Mouse (Mus musculus): ENCODE data around the gene Gm20458.

Gm20458 gene

DNA sequence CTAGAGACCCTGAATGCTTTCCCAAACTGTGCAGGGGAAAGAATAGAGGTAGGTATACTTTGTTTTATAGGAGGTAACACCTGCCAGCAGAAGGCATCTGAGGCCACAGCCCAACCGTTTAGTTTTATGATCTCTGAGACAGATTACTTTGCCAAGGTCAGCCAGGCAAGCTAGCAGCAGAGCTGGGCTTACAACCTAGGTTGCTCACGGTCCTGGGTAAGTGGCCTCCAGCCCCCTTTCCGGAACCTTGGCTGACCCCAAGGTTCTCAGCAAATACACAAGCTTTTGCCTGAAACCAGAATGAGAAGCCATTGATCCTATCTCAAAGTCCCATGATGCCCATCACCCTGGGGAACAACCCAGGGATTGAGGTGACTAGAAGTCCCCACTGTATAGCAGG is 26.1 kb upstream of the Gm20458 start:
- 84% methylated on average over 3 of the region's 3 CpGs for WGBS

DNA sequence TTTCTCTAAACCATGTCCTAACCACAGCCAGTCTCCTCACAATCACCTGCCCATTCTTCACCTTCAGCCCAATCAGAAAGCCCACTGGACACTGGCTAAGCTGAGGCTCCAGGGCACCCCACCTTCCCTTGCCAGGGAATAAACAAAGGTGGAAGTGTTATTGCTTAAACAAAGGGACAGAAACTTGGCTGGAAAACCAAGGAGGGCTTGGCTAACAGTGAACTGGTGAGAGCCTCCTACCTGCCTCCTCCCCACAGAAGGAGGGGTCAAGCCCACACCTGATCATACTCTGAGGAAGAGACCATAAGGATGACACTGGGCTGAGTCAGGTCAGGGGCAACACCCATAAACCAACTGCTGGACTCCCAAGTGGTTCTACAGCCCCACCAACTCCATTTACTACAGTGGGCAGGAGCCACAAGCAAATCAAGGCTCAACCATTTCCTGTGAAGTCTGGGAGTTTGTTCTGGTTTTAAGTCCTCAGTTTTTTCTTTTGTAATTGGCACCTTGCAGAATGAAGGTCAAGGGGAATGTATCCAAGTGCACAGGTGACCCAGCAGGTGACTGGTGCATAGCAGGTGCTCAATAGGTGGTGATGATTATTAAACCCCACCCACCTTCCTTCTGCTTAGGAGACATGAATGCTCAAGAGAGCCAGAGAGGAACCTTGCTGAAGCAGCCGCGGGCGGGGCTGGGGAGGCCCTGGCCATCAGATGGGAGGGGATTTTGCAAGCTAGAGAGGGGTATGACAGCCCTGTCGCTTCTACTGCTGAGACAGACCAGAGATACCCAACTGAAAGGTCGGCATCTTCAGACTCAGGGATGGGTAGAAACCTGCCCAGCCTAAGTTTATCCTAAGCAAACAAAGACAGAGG is 25.3 kb upstream of the Gm20458 start:
- WGBS = 61% methylated on average over 5 of the region's 5 CpGs

DNA sequence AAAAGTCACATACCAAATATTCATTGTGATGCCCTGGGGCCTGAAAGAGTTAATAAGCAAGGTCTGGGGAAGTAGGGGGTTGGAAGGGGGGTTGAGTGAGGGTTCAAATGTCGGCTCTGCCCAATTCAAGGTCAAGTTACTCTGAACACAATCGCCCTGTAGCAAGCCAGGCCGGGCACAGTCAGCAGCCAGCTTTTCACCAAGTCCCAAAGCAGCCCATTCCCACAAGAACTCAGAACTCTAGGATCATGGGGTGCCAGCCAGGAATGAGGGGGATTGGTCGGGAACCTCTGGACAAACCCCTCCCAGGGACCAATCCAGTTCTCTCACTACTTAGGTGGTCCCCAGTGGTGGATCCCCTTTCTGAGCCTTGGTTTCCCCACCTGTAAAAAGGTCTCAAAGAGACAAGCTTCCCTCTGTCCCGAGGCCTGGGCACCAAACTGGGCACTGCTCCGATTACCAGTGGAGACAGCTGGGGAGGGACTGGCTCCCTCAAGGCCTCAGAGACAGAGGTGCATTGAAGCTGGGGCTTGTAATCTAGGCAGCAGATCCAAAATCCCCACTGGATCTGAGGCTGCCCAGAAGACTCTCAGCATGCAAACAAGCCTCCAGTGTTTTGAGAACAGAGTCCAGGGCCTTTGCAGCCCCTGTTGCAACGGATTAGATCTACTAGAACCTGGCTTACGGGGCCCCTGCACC is 24.4 kb upstream of the Gm20458 start:
- 50% methylated on average over 8 of the region's 8 CpGs for WGBS

DNA sequence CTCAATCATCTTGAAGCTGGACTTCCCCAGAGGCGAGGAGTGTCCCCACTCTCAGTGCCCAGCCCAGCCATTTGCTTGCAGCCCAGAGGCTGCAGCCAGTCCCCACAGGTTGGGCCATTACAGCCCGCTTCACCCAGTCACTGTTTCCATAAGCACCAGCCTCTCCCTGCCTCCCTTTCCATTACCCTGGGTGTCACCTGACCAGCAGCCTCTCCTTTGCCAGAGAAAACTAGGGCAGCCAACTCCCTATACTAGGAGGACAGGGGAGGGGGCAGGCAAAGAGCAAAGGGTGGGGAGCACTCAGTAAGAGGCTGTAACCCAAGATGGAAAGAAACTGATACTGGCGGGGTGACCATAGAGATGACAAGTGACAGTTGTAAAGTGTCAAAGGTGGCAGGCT is 23.8 kb upstream of the Gm20458 start:
- 80% methylated on average over 3 of the region's 3 CpGs for WGBS

DNA sequence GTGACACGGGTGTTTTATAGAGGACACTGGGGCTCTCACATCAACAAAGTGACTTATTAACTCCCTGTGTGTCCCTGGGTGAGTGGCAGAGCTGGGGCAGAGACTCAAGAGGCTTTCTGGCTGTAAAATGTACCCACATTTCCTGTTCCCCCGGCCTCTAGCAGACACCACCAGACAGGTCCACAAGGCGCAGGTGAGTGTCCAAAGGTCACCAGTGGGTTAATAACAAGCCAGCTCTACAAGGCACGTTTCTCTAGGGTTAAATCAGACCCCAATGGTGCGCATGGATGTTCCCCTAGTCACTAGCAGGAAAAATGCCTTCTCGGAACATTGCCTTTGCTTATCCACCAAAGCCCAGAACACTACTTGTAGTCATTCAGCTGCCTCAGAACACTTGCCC is 23.1 kb upstream of the Gm20458 start:
- WGBS = 81% methylated on average over 6 of the region's 6 CpGs

DNA sequence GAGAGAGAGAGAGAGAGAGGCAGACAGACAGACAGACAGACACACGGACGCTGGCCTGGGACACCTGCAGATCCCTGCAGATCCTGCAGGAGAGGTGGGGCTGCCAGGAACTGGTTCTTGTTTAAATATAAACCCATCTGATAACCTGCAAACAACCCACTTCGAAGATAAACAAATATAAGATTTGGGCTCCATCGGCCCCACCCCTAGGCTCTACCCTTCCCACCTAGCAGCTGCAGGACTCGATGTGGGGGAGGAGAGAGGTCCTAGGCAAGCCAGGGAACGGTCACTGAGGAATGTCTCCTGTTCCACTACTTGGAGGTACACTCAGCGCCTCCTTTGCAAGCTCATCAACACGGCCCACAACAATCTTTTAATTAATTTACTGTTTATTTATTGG is 22.5 kb upstream of the Gm20458 start:
- WGBS = 78% methylated on average over 8 of the region's 8 CpGs

DNA sequence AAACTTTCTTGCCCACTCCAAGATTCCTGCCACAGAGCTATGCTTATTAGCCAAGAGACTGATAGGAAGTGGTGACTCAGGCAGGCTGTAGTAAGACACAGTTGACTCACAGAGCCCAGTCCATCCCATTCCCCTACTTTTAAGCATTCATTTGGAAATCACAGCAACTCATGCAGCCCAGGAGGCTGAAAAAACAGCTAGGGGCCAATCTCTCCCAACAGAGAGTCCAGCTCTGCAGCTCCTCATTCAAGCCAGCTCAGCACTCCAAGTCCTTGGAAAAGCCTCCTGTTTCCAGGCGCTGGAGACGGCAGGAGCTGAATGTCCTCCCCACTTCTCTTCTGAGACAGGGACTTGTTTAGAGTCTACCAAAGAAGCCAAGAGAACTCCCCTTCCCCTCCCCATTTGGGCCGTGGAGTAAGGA is 21.8 kb upstream of the Gm20458 start:
- 66% methylated on average over 3 of the region's 3 CpGs for WGBS

DNA sequence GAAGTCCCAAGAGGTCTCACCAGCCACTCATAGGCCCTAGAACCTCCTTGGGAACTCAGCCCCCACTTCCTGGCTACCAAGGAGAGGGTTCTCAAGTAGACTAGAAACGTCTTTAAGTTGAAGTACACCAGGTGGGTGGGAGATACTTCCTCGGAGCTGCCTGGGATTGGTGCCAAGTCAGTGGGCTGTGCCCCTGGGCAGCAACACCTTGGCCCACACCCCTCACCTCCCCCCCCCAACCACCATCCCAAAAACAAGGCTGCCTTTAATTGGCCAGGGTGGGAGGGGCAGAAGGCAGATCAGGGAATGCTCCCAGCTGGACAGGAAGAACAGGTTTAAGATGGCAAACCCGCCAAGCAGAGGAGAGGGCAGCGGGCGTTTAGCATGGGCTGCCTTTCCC is 20.5 kb upstream of the Gm20458 start:
- WGBS = 74% methylated on average over 5 of the region's 5 CpGs

DNA sequence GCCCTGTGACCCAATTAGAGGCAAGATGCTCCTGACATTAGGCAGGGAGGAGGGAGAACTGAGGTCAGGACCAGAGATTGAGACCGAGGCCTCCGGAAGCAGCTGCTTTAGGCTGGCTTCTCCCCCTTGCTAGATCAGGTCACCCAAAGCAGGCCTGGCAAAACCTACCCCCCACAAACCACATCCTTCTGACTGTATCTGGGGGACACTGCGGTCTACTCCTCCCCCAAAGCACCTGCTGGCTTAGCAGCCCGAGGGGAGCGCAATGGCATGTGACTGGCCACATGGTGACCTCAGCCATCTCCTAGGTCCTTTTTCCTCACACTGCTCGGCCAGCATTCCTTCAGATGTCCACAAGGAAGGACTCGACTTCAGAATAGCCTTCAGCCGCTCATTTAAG is 19.6 kb upstream of the Gm20458 start:
- 70% methylated on average over 8 of the region's 8 CpGs for WGBS

DNA sequence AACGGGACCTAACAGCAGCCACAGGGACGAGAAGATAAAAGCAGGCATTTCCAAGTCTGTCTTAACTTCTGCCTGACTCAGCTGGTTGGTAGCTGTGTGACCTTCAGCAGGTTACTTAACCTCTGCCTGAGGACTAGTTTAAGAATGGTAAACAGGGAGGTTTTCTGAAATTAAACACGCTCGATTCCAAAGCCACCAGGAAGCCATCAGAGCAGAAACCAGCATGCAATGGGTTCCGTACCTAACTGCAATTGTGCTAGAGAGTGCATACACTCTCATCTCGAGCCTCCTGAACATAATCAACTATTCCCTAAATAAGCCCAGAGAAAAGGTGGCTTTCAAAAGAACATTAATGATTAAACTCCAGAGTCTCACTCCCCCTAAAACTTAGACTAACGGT is 19.0 kb upstream of the Gm20458 start:
- 65% methylated on average over 7 of the region's 7 CpGs for WGBS

DNA sequence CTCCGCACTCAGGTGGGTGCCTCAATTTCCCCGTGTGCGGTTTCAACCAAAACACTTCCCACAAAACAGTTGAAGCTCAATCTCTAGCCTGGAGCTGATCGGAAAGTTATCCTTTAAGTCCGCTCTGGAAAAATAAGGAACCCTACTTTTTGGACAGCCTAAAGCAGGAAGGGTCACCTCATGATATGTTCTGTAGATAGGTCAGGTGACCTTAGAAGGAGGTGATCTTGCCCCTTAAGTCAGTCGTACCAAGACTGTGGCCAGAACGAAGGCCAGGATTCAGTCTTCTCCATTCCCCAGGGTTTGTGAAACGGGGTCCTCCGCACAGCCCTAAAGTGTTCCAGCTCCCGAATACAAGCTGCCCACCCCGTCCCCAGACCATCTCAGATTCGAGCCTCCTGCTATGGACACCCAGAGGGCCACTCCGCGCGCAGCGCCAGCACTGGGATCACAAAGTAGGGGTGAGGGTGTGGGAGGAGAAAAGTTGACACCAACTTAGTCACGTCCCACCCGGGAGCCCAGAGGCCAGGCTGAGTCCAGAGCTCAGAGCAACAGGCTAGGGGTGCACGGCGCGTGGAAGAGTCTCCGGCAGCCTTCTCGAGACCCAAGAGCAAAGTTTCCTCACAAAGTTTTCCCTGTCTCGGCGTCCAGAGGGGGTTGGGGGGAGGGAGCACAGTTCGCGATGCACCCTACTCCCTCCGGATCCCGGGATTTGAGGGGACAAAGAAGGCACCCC is 18.3 kb upstream of the Gm20458 start:
- WGBS = 10% methylated on average over 29 of the region's 29 CpGs

DNA sequence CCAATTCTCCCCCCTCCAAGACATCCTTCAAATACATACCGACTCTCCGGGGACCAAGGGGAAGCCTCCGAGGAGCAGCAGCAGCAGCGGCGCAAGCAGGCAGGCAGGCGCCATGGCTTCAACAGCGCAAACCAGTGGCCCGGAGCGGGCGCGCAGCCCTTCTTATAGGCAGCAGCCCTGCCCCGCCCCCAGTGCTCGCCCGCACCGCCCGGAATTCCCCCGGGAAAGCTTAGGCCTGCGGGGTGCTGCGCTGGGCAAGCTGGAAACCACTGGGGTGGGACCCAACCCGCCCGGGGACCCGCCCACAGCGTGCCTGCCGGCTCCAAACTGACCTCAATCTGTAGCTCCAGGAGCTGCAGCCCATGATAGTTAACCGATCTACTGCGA is 17.7 kb upstream of the Gm20458 start:
- 0% methylated on average over 26 of the region's 26 CpGs for WGBS

DNA sequence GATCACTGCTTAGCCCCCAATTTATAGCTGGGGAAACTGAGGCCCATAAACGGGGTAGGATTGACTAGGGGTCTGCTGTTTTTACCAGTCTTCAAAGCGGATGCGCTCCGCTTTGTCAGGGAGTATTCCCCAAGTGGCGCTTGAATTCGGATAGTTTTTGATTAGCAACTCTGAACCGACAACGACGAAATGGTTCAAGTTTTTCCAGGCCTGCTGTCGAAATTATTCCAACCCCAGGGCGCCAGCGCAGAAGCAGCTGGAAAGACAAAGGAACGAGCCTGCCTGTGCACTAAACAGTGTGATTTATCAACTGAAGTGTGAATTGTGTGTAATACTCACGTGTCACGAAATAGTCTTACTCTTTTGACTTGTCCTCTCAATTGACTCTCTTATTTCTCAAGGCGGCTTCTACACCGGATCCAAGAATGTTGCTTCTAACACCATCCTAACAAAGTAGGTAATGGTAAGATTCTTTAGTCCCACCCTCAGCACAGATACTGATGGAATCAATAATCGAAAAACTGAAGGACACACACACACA is 17.2 kb upstream of the Gm20458 start, which contains the start of gene Sdc4:
Gene Sdc4, minus strand, starts transcription at position 428 of the 541 bp plus-strand sequence.
- 29% methylated on average over 18 of the region's 18 CpGs for WGBS

DNA sequence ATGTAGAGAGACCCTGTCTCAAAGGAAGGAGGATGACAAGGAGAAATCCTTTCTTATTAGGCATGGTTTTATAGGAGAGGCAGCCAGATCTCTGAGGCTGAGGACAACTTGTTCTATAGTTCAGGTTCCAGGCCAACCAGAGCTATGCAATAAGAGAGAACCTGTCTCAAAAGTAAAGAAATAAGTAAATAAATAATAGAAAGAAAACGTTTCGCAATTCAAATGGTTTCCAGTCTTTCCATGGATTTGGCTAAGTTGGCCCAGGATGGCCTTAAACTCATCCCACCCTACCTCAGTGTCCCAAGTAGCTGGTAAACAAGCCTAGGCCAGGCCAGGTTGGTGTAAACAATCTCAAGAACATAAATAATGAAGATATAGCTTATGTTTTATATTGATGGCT is 16.1 kb upstream of the Gm20458 start:
- 88% methylated on average over 2 of the region's 2 CpGs for WGBS

DNA sequence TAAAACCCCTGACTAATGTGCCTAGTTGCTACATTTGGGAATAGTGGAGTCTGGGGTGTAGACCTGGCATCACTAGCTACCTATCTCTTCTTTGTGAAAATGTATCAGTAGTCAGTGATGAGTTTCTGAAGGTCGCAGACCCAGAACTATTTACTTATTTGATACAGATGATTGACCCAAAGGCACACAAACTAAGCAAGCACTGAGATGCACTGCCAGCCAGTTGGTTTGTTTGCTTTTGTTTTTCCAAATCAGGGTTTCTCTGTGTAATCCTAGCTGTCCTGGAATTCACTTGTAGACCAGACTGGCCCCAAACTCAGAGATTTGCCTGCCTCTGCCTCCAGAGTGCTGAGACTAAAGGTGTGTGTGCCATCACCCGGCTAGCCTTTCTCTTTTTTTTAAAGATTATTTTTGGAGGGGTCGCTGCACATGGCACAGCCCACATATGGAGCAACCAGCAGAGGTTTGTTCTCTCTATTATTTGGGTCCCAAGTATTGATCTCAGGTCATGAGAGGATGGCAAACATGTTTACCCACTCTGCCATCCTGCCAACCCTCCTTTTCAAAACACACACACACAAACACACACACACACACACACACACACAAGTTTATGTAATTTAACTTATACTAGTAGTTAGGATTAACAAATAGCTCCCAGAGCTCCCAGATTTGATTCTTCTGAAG is 15.2 kb upstream of the Gm20458 start:
- WGBS = 90% methylated on average over 3 of the region's 3 CpGs

DNA sequence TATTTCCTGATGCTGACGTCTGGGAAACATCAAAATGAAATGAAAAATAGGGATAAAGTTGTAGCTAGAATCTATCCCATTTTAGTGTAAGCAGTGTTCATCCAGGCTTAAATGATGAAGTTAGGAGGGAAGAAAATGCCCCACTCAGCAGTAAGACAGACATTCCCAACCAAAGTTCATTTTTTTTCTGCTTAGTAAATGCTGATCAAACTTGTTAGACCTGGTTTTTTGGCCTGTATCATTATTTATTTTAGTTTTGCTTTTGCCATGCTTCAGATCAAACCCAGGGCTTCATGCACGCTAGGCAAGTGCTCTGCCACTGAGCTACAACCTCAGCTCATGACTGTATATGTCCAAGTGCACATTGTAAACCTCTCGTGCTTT is 14.7 kb upstream of the Gm20458 start:
- WGBS = 90% methylated on average over 3 of the region's 3 CpGs

DNA sequence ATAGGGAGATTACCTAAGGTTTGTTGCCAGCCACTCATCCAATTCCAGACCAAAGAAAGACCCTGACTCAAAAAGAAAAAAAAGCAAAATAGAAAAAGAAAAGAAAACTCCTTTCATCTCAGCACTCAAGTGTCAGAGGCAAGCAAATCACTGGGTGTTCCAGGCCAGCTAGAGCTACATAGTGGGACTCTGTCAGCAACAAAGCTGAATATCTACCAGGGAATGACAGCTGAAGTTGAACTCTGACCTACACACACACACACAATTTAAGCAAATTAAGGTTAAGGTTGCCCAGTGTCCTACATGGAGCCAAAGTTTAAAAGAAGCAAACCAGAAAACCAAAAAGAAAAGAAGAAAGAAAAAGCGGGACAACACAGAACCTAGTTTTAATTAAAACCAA is 12.6 kb upstream of the Gm20458 start:
- WGBS = 90% methylated on average over 1 of the region's 1 CpGs

DNA sequence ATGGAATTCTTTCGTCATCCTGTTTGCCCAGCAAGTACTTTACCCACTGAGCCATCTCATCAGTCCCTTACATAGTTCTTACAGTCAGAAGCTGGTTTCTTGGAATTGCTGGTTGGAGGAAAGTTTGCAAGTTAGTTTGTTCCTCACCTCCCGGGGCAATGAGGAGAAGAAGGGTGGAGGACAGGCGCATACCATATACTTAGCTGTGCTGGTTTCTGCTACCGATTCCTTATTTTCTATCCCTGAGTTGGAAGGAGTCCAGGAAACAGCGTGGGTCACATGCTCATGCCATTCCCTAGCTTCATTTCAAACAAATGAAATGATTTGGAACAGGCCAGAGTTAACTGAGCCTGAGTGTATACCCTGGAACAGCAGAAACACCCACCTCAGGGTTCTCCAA is 11.8 kb upstream of the Gm20458 start:
- 81% methylated on average over 5 of the region's 5 CpGs for WGBS

DNA sequence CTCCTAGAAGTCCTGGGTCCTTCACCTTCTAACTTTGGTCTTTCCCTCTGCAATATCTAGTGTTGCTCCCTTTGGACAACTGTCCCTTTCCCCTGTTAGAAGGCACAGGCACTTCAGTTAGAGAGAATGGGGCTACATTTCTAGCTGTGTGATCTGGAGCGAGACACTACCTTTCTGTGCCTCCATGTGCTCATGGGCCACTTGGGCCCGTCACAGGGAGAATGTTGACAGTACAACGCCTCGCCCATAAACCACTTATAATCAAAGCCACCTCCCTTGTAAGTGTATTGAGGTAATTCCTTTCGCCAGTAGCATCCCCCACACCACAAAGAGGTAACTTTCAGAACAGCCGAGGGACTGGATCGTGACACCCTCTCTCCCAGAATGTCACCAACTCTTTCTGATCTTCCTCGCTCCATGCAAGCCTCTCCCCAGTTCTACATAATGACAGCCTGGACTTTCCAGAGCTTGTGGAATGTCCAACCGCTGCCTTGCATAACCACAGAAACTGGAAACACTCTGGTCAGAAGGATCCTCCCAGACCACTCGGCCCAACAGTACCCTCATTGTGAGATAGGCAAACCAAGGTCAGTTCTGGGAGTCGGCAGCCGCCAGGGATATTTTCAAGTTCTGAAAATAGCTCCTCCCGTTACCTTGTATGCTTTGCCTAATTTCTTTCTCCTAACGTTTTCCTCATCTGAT is 11.3 kb upstream of the Gm20458 start:
- 92% methylated on average over 14 of the region's 14 CpGs for WGBS

DNA sequence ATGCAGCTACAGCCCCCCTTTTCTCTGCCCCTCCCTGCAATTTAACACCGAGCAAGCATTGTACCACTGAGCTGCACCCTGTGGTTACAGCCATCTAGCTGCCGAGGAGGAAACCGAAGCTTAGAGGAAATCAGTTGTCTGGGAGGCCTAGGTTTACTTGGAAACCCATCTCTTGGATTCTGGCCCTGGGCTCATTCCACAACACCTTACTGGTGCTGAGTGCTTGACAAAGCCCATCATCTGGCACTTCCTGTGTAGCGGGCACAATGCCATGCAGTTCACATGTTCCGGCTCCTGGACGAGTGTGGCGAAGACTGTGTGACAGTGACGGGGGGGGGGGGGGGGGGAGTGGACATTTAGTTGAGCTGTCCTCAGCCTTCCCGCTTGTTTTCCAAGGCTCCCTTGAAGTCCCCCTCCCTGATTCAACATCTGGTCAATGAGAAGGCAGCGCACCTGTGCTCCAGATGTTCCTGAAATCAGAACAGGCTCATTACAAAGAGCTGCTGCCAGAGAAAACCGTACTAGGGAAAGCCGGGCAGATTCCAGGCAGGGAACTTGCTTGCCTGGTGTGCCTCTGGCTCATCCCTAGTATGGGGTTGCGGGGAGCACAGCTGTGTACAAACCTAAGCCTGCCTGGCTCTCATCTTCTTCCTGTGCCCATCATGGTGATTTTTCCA is 8.6 kb upstream of the Gm20458 start:
- 56% methylated on average over 13 of the region's 13 CpGs for WGBS

All from cerebral cortex, adult 2 months (tissue).